Mouse (Mus musculus) neural tube, embryonic 14.5 days (tissue): ENCODE data around the gene Ugt1a6a. TPM values are rescaled to one million over a fixed set of nuclear protein-coding genes. Genes with fewer than 3 reads are reported as not detected.
"Not testable (repeated sequence)": the region's sequence is repeated elsewhere in the genome, so short reads cannot be mapped to it uniquely, and the experiment has no call there.

Experiments used
- ATAC-seq: fragments of 200-750 bp; cut with Nextera tagmentation; 2 replicates; pipeline ENCODE4 v1.8.0; 2017; ENCODE audit warnings: low read depth, mild to moderate bottlenecking, moderate TSS enrichment, moderate library complexity
- H3K27ac ChIP-seq: fragments of 300-500 bp; sonication (generic); 2 replicates; pipeline ENCODE4 v1.5.1; 2014; ENCODE audit warnings: low read depth, mild to moderate bottlenecking, control low read depth, low read length, moderate library complexity, mixed read lengths
- H3K27me3 ChIP-seq: fragments of 300-500 bp; sonication (generic); 2 replicates; pipeline ENCODE4 v1.6.1; 2014; ENCODE audit warnings: low read length; ENCODE audit not compliant: control insufficient read depth, insufficient read depth
- H3K36me3 ChIP-seq: fragments of 300-500 bp; sonication (generic); 2 replicates; pipeline ENCODE4 v1.6.1; 2014; ENCODE audit warnings: low read length, mixed read lengths; ENCODE audit not compliant: control insufficient read depth, insufficient read depth
- H3K4me1 ChIP-seq: fragments of 300-500 bp; sonication (generic); 2 replicates; pipeline ENCODE4 v1.6.1; 2014; ENCODE audit warnings: low read length; ENCODE audit not compliant: control insufficient read depth, insufficient read depth
- H3K4me2 ChIP-seq: fragments of 300-500 bp; sonication (generic); 2 replicates; pipeline ENCODE4 v1.6.1; 2014; ENCODE audit warnings: mild to moderate bottlenecking, low read depth, low read length, control low read depth
- H3K4me3 ChIP-seq: fragments of 300-500 bp; sonication (generic); 2 replicates; pipeline ENCODE4 v1.5.1; 2014; ENCODE audit warnings: low read depth, low read length, control low read depth, mixed read lengths
- H3K9ac ChIP-seq: fragments of 300-500 bp; sonication (generic); replicated peaks from 2 replicates; pipeline ENCODE4 v1.6.1; 2014; ENCODE audit warnings: low read depth, mild to moderate bottlenecking, control low read depth, low read length, mixed read lengths
- H3K9me3 ChIP-seq: fragments of 300-500 bp; sonication (generic); 2 replicates; pipeline ENCODE4 v1.6.1; 2016; ENCODE audit warnings: low read length; ENCODE audit not compliant: control insufficient read depth
- WGBS: fragments of 180-500 bp; shearing (Covaris S2); extraction: QIAGEN DNeasy Blood & Tissue Kit; methylation state at CpG from one replicate; pipeline ENCODE4 v1.1.7; 2014; 5-methylcytosine and 5-hydroxymethylcytosine counted together
- polyA plus RNA-seq: library from polyadenylated mRNA; unstranded; fragments of >200 nt; fragmentation: Nextera tagmentation; extraction: Ambion mirVana; gene quantifications from 2 replicates; pipeline ENCODE4 v1.2.1, GENCODE M21; 2014

Gene Ugt1a6a
- 0.76 and 1.6 TPM in 2 replicates for polyA plus RNA-seq

DNA sequence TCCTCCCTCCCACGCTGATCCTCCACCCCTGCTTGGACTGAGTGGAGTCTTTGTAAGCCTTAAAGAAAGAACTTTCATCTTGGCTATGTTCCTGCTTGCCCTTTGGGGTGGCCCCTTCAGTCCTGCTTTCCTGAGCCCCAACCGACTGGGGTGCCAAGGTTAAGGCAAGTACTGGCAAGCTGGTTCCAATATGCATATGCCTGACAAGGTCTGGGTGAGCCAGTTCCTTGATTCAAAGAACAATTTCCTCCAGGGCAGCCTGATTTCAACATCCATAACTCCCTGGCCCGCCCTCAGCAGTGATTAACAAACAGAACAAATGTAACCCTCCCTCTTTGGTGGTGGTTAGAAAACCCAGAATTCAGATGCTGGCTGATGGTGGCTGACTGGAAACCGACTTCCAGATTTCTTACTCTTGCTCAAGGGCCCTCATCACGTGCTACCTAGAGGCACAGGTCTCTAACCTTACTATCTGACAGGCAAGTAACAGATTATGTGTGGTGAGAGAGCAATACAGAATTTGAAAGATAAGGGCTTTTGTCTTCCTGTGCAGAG, at the start of gene Ugt1a6a:
Gene Ugt1a6a (plus strand): TSS at position 353 of the 555 bp plus-strand sequence.
- H3K27ac ChIP-seq, result peak within 1 kb of the TSS; percentile 39; the same call in 1 of the 2 replicates
- H3K9me3 ChIP-seq, result not testable (repeated sequence)

GRCm38 (mm10) chr1:88086125-88086524, 48.5 kb upstream of the Ugt1a6a start:
- Histone ChIP-seq H3K4me2 (no peak overlapping the region), H3K36me3 (no peaks in the 10 kb centered on the region), H3K27ac (no peak overlapping the region), H3K9ac (no peak overlapping the region), H3K27me3 (no peaks in the 10 kb centered on the region), H3K4me3 (no peak overlapping the region), H3K4me1 (no peaks in the 10 kb centered on the region), H3K9me3 (no peaks in the 10 kb centered on the region)
- 86% methylated on average over 1 of the region's 1 CpGs for WGBS
- no peak for ATAC-seq

More for the DNA sequence above, at the start of gene Ugt1a6a:
- H3K9ac ChIP-seq, H3K27me3 ChIP-seq, H3K36me3 ChIP-seq, H3K4me1 ChIP-seq, H3K4me3 ChIP-seq, H3K4me2 ChIP-seq: not testable (repeated sequence)
- peak; percentile 54; the same call in 1 of the 2 replicates for ATAC-seq
- WGBS, result 48% methylated on average over 4 of the region's 5 CpGs

DNA sequence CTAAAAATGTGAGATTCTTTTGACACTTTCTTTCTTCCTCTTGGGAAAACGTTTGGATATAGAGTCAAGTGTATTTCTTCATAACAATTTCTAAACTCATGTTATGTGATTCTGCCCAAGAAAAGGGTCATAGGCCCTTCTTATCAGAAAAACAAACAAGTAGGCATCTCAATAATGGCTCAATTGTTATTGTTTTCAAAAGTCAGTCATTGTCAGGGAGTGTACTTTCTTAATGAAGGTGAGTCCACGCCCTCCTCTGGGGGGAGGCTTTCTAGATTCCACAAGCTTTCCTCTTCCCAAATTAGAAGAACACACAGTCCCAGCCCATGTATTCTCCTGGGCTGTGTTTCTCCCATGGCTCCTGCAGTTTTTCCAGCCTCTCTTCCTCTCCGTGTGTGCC, 47.1 kb upstream of the Ugt1a6a start, which contains the start of gene Ugt1a8:
Gene Ugt1a8 (plus strand): TSS at position 301 of the 400 bp plus-strand sequence.
- Histone ChIP-seq H3K36me3 (no peaks in the 10 kb centered on the region), H3K4me2 (no peak within 1 kb of the TSS), H3K27me3 (no peaks in the 10 kb centered on the region), H3K4me3 (no peak within 1 kb of the TSS), H3K9ac (no peak within 1 kb of the TSS), H3K27ac (no peak within 1 kb of the TSS), H3K9me3 (no peaks in the 10 kb centered on the region), H3K4me1 (no peaks in the 10 kb centered on the region)
- ATAC-seq, result no peak
- 84% methylated on average over 3 of the region's 3 CpGs for WGBS

GRCm38 (mm10) chr1:88092341-88092740, 42.3 kb upstream of the Ugt1a6a start:
- Histone ChIP-seq H3K9ac (no peak overlapping the region), H3K4me3 (no peak overlapping the region), H3K27me3 (no peaks in the 10 kb centered on the region), H3K27ac (no peak overlapping the region), H3K9me3 (no peaks in the 10 kb centered on the region), H3K36me3 (no peaks in the 10 kb centered on the region), H3K4me2 (no peak overlapping the region), H3K4me1 (no peaks in the 10 kb centered on the region)
- ATAC-seq, result no peak

- H3K4me2 ChIP-seq, H3K4me1 ChIP-seq, H3K4me3 ChIP-seq, H3K27ac ChIP-seq, H3K9me3 ChIP-seq, H3K9ac ChIP-seq, ATAC-seq, H3K27me3 ChIP-seq, H3K36me3 ChIP-seq: not testable (repeated sequence)
- whole genome bisulfite sequencing, result 84% methylated on average over 3 of the region's 3 CpGs
Measured at GRCm38 (mm10) chr1:88094270-88094676, 40.3 kb upstream of the Ugt1a6a start.

DNA sequence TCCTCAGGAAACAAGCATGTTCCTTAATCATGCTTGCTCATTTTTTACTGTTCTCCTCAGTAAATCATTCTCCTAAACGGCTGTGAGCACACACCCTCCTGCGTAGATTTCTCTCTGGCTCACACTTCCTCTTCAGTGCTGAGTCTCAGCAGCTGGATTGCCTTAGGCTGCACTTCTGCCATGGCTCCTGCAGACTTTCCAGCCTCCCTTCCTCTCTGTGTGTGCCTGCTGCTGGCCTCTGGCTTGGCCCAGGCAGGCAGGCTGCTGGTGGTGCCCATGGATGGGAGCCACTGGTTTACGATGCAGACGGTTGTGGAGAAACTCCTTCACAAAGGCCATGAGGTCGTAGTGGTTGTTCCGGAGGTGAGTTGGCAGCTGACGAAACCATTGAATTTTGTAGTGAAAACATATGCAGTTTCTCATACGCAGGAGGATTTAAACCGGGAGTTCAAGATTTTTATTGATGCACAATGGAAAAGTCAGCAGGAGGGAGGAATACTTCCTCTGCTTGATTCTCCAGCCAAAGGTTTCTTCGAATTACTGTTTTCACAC, 39.6 kb upstream of the Ugt1a6a start, which contains the start of gene Ugt1a7c:
Gene Ugt1a7c (plus strand): TSS at position 122 of the 552 bp plus-strand sequence.
- Histone ChIP-seq H3K36me3 (no peaks in the 10 kb centered on the region), H3K27ac (no peak within 1 kb of the TSS), H3K4me1 (no peaks in the 10 kb centered on the region), H3K4me2 (no peak within 1 kb of the TSS), H3K9ac (no peak within 1 kb of the TSS), H3K27me3 (no peaks in the 10 kb centered on the region), H3K4me3 (no peak within 1 kb of the TSS), H3K9me3 (no peaks in the 10 kb centered on the region)
- WGBS, result 62% methylated on average over 10 of the region's 10 CpGs
- ATAC-seq, result no peak

GRCm38 (mm10) chr1:88098546-88098945, 36.1 kb upstream of the Ugt1a6a start:
- not testable (repeated sequence) for ATAC-seq, H3K9me3 ChIP-seq, H3K4me3 ChIP-seq, H3K4me2 ChIP-seq, H3K4me1 ChIP-seq, H3K36me3 ChIP-seq, H3K27me3 ChIP-seq, H3K27ac ChIP-seq, H3K9ac ChIP-seq
- WGBS, result 90% methylated on average over 3 of the region's 3 CpGs

DNA sequence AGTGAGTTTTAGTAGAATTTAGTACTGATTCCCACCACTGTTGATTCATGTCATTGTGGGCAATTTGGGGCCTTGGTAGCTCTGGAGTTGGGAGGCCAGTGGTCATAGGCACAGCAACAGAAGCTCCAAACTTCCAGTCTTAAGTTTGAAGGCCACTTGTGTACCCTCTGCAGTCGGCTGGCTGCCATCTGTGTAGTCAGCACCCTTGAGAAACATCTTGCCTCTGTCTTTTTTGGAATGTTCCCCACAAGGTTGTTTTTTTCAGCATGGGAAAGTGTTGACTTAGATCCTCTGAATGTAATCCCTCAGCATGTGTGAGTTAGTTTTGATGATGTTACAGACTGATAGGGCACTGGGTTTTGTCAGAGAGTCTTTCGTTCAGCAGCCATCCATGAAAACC, 34.9 kb upstream of the Ugt1a6a start:
- H3K4me3 ChIP-seq, H3K4me1 ChIP-seq, H3K9me3 ChIP-seq, H3K27ac ChIP-seq, H3K9ac ChIP-seq, H3K4me2 ChIP-seq, H3K36me3 ChIP-seq, H3K27me3 ChIP-seq, ATAC-seq: not testable (repeated sequence)
- 79% methylated on average over 2 of the region's 2 CpGs for WGBS

- H3K4me3 ChIP-seq, ATAC-seq, H3K4me1 ChIP-seq, H3K27ac ChIP-seq, H3K36me3 ChIP-seq, H3K9ac ChIP-seq, H3K27me3 ChIP-seq, H3K4me2 ChIP-seq, H3K9me3 ChIP-seq: not testable (repeated sequence)
- 86% methylated on average over 3 of the region's 3 CpGs for WGBS
Measured at GRCm38 (mm10) chr1:88103019-88103418, 31.6 kb upstream of the Ugt1a6a start, which contains the start of gene Ugt1a6b. TSS of gene Ugt1a6b (plus strand) at chr1:88103252.
